Mouse (Mus musculus) C2C12 (cell line): ENCODE measurements at regions not wholly inside any gene's neighbourhood (a gene's known extent, or its start where the extent isn't known, plus 50 kb on each side); places are given as distances from the start of the nearest gene placed in this dataset.

Experiments used
- CEBPB ChIP-seq: IDR thresholded peaks from one replicate; pipeline ENCODE4 v1.6.1; 2011; ENCODE audit warnings: low read depth, mild to moderate bottlenecking, control low read depth, moderate library complexity
- CTCF ChIP-seq: IDR thresholded peaks from one replicate; pipeline ENCODE4 v1.5.1; 2011; ENCODE audit not compliant: control insufficient read depth, insufficient read depth, insufficient read length
- FOSL1 ChIP-seq: IDR thresholded peaks from one replicate; pipeline ENCODE4 v1.8.0; 2011; ENCODE audit warnings: mild to moderate bottlenecking, low read length; ENCODE audit not compliant: poor library complexity, insufficient read depth, severe bottlenecking
- MAX ChIP-seq: IDR thresholded peaks from one replicate; pipeline ENCODE4 v1.6.1; 2011; ENCODE audit warnings: mild to moderate bottlenecking, control low read depth
- MYOD1 ChIP-seq: IDR thresholded peaks from one replicate; pipeline ENCODE4 v1.6.1; 2011; ENCODE audit warnings: low read depth; ENCODE audit not compliant: control insufficient read depth, insufficient read length
- MYOG ChIP-seq: IDR thresholded peaks from one replicate; pipeline ENCODE4 v1.6.1; 2011; ENCODE audit not compliant: control insufficient read depth, insufficient read length; ENCODE audit errors: extremely low read depth
- USF1 ChIP-seq: IDR thresholded peaks from one replicate; pipeline ENCODE4 v1.6.1; 2011; ENCODE audit warnings: low read depth, mild to moderate bottlenecking, control low read depth, moderate library complexity

GRCm38 (mm10) chr2:144159854-144160331 is 110.6 kb upstream of the Mgme1 start:
- TF ChIP-seq CTCF, result no peak
- TF ChIP-seq MYOD1, result no peak
- TF ChIP-seq USF1, result no peak
- TF ChIP-seq MAX, result no peak
- no peak for TF ChIP-seq FOSL1
- no peak for TF ChIP-seq CEBPB
- TF ChIP-seq MYOG, result no peak
